Mouse (Mus musculus): ENCODE measurements around the gene Ptgr2.
"Not testable (repeated sequence)": the region's sequence is repeated elsewhere in the genome, so short reads cannot be mapped to it uniquely, and the experiment has no call there.

Gene Ptgr2

GRCm38 (mm10) chr12:84284885-84285592 is at the start of gene Ptgr2:
TSS of gene Ptgr2 (plus strand) at chr12:84285232.
- peak; percentile 95 for DNase-seq (ENCODE audit: low read depth, low spot score)

DNA sequence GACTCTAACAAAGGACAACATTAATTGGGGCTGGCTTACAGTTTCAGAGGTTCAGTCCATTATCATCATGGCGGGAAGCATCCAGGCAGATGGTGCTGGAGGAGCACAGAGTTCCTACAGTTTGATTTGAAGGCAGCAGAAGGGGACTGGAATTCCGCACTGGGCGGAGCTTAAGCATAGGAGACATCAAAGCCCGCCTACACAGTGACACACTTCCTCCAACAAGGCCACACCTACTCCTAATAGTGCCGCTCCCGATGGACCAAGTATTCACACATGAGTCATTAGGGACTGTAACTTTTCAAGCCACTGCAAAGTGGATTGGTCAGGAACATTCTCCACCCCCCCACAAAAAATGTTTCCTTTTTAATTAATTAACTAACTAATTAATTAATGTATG is 49.5 kb upstream of the Ptgr2 start:
- DNase-seq (ENCODE audit: low read depth, low spot score) = no peak

DNA sequence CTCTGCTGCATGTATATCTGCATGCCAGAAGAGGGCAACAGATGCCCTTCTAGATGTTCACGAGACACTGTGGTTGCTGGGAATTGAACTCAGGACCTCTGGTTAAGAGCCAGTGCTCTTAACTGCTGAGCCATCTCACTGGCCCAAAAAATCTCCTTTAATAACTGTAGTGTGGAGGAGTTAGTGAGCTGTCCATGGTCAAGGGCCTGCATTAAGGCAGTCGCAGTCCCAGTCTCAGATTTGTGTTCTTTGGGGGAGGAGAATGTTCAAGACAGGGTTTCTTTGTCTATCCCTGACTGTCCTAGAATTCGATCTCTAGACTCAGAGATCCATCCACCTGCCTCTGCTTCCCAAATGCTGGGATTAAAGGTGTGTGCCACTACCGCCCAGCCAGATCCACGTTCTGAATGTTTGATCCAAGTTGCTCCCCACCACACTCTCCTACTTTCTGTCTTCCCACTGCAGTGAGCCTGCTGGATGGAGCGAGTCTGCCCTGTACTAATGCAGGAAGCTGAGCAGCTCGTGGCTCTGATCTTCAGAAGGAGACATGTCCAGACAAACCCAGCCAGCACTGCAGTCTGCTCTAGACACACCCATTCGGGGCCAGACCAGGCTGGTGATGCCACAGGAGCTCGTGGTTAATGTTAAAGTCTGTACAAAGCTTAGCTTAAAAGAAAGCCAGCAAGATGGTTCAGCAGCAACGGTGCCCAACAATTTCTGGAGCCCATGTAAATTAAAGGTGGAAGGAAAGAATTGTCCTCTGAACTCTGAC is 48.9 kb upstream of the Ptgr2 start:
- DNase-seq (ENCODE audit: low read depth, low spot score) = no peak

- not testable (repeated sequence) for DNase-seq (ENCODE audit: low read depth, low spot score)
Observed at GRCm38 (mm10) chr12:84237036-84237435, 48.0 kb upstream of the Ptgr2 start.

DNA sequence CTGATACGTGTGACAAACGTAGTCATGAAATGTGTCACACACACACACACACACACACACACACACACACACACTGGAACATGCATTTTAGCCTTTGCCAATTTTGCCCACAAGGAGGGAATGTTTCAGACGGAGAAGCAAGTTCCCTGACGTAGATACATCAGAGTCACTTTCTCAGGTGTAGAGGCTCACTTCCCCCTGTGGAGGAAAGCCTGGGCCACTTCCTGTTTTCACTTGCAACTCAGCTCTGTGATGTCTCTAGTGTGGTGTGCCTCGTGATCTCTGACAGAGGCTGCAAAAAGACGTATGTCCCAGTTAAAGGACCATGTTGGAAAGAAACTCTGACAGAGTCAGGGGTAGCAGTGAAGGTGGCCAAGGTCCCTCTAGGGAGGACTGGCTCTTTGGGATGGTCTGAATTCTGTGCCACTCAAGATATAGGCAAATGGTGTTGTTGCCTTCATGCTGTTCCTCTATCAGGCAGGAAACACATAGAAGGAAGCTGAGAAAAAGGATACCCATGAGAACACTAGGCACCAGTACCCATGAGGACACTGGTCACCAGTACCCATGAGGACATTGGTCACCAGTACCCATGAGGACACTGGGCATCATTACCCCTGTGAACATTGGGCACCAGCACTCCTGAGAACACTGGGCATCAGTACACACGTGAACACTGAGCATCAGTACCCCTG is 41.8 kb upstream of the Ptgr2 start:
- no peak for DNase-seq (ENCODE audit: low read depth, low spot score)

DNA sequence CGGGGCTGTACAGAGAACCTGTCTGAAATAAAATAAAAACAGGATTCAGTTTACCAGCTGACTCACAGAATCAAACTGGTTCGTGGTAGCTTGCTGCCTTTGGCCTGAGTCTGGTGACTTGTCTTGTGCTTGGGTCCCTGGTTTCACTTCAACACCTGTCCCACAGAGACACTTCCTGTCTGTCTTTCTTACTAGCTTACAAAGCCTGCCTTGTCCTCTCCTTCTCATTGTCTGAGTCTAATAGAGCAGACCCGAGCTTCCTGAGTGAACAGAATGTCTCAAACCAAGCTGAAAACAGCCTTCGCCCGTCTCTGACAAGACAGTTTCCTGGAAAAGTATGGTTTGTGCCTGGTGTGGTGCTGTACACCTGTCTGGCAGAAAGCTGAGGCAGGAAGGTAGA is 39.3 kb upstream of the Ptgr2 start:
- DNase-seq (ENCODE audit: low read depth, low spot score) = no peak

GRCm38 (mm10) chr12:84249217-84249616 is 35.8 kb upstream of the Ptgr2 start:
- peak; percentile 78 for DNase-seq (ENCODE audit: low read depth, low spot score)

DNA sequence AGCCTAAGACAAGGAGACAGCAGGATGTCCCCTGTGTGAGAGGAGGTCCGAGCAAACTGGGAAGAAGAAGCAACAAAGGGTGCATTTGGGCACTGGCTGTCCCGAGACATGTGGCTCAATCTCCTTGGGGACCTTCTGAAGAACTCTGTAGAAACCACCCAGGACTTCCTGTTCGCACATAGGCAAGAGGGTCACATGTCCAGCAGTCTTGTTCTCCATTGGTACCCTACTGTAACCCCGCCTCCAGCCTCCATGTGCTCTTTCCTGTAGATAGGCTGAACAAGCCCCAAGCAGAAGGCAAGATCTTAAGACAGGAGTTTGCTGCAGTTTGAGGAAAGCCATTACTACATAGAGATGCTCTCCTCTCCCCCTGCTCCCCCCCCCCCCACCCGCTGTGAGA is 32.2 kb upstream of the Ptgr2 start:
- DNase-seq (ENCODE audit: low read depth, low spot score) = no peak

DNA sequence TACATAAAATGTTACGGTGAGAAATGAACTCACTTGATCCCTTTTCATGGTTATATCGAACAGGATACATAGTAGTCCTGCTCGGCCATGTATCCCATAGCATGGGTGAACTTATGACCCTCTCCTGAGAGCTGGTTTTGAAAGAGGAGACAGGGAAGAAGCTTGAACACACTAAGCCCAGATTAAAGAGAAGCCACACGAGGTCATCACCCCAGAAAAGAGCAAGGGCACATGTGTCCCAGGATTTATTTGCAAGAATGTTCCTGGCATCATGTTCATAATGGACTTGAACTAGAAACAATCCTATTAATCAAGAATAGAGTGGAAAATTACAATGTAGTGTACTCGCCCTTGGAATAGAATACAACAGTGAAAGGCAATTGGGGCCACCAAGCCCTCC is 30.1 kb upstream of the Ptgr2 start:
- no peak for DNase-seq (ENCODE audit: low read depth, low spot score)

DNA sequence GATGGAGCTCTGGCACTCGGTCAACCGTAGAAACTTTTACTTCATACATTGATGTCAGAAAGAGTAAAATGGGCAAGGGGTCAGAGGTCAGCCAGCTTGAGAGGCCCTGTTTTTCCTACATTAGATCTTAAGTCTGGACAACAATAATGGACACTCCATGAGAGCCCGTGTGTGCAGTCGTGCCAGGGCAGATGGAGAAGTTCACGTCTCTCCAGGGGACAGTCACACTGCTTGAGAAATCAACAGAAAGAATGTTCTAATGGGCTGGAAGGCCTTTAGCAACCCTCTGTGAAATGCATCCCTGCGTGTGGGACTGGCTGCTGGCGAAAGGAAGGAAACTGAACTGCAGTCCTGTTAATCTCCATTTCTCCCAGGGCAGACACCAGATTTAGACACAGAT is 24.7 kb upstream of the Ptgr2 start:
- no peak for DNase-seq (ENCODE audit: low read depth, low spot score)

DNA sequence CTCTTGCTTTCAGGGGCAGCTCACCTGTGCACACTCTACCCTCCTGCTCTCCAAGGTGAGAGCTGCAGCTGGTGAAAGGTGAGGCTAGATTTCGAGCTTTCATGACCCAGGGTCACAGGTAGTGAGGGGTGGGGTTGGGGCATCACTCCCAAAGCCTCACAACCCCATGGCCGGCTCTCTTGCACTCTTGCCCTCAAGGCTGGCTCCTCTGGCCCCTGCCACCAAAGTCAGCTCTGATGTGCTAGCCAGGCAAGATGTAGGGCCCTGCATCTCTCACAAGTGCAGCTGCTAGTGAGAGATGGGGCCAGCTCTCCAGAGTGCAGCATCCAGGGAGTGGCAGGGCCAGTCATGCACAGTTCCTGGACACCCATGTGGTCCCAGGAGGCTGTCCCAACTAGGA is 17.8 kb upstream of the Ptgr2 start:
- no peak for DNase-seq (ENCODE audit: low read depth, low spot score)

DNA sequence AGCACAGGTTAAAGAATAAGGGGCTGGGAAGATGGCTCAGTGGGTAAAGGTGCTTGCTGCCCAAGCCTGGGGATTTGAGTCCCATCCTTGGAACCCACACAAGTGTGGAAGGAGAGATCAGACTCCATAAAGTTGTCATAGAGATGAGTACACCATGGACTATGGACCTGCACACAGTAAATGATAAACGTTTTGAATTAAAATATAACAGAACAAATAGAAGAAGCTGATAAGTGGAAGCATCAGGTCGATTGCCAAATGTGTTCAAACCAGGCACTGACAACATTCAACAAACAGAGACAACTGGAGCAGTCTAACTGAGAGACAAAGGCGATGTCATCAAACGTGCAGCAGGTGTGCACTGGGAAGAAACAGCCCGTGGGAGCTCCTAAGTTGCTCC is 11.7 kb upstream of the Ptgr2 start:
- no peak for DNase-seq (ENCODE audit: low read depth, low spot score)

GRCm38 (mm10) chr12:84275288-84275687 is 9.7 kb upstream of the Ptgr2 start:
- DNase-seq (ENCODE audit: low read depth, low spot score) = no peak

GRCm38 (mm10) chr12:84276288-84276687 is 8.7 kb upstream of the Ptgr2 start:
- DNase-seq (ENCODE audit: low read depth, low spot score) = no peak

DNA sequence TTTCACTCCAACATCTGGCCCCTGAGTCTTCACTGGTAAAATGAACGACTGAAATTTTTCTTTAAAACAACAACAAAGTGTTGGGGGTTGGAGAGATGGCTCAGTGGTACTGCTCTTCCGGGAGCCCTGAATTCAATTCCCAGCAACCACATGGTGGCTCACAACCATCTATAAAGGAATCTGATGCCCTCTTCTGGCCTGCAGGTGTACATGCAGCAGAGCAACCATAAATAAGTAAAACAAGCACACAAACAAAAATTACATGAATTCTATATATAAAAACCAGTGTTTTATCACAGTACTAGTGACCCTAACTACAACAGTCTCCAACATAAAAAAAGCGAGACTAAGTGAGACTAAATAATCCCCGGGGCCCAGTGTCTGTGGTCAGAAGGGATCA is 8.2 kb upstream of the Ptgr2 start:
- DNase-seq (ENCODE audit: low read depth, low spot score) = no peak

- DNase-seq (ENCODE audit: low read depth, low spot score) = no peak
Observed at GRCm38 (mm10) chr12:84277832-84278231, 7.2 kb upstream of the Ptgr2 start.

DNA sequence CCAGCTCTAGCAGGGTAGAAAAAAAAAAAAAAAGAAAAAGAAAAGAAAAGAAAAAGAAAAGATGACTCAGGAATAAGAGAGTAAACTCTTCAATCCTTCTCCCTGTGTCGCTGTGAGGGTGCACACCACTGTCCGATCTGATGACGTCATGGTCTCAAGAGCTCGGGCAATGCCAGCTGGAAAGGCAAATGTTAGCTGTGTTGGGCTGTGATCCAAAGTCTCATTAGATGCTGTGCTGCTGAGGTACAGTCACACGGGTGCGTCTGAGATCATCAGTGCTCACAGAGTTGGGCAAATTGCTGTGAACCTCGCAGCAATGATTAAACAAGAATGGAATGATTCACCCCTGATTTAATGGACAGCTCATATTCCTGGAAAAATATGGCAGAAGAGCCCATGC is 6.1 kb upstream of the Ptgr2 start:
- no peak for DNase-seq (ENCODE audit: low read depth, low spot score)

- DNase-seq (ENCODE audit: low read depth, low spot score) = no peak
Observed at GRCm38 (mm10) chr12:84284391-84284790, 641 bp upstream of the Ptgr2 start.

- no peak for DNase-seq (ENCODE audit: low read depth, low spot score)
Observed at GRCm38 (mm10) chr12:84285593-84285968, 549 bp downstream of the Ptgr2 start.

DNA sequence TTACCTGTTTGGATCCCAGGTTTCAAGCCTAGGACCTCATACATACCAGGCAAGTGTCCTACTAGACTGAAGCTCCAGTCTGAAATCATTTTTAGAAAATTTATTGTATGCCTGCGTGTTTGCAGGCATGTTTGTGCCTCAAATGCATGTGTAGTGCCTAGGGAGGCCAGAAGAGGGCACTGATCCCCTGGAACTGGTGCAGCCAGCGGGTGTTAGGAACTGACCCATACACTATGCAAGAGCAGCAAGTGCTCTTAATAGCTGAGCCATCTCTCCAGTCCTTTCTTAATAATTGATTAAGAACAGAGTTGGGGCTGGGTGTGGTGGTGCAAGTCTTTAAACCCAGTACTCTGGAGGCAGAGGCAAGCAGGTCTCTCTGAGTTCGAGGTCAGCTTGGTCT is 3.4 kb downstream of the Ptgr2 start:
- peak; percentile 24 for DNase-seq (ENCODE audit: low read depth, low spot score)

DNA sequence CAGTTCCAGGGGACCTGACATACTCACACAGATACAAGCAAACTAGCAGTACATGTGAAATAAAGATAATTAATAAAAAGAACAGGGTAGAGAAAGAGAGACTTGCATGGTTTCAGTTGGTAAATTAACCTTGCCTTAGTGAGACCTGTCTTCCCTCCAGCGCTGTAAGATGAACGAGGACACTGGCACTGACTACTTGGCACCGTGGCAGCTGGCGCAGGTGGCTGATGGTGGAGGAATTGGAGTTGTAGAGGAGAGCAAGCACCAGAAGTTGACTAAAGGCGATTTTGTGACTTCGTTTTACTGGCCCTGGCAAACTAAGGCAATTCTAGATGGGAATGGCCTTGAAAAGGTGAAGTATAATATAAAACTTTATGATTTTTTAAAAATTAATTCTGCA is 12.8 kb downstream of the Ptgr2 start:
- DNase-seq (ENCODE audit: low read depth, low spot score) = no peak

DNA sequence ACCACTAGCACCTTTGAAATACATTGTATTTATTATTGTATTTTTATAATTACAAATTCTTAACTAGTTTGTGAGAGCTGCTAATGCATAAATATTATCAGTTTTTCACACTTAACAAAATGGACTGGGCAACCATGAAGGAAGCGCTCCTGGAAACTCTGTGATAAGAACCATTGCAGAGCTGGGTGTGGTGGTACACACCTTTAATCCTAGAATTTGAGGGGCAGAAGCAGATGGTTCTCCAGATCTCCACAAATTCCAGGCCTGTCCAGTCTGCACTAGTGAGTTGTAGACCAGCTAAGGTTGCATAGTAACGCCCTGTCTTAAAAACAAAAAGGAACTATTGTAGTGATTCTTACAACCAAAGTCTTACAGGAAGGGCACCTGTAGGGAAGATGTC is 14.2 kb downstream of the Ptgr2 start:
- DNase-seq (ENCODE audit: low read depth, low spot score) = no peak

- no peak for DNase-seq (ENCODE audit: low read depth, low spot score)
Observed at GRCm38 (mm10) chr12:84304101-84304500, 19.1 kb downstream of the Ptgr2 start.

Data from forelimb bud, embryonic 11.5 days (tissue).